Mouse (Mus musculus): ENCODE data around the gene Klri1. TPM values are rescaled to one million over a fixed set of nuclear protein-coding genes. Genes with fewer than 3 reads are reported as not detected.

The Klri1 gene
- not detected in 2 replicates for polyA plus RNA-seq (2014; fragmentation: Nextera tagmentation; extraction: Ambion mirVana)

DNA sequence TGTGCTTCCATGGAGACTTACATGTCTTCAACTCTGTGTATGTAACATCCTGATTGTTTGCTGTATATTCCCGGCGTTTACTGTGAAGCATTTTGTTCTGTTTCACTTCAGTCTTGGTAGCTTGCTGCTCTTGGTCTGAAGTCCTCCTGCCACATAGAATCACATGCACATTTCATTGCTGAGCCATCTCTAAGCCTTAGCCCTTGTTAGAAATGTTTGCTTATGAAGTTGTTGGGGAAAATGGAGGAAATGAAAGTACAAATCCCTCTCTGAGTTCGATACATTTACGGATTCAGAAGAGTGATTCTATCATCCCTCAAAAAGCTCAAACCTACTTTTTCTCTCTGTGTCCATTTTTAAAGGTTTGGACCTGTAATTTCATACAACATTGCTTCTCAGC is at the start of gene Klri1:
Gene Klri1, minus strand, starts transcription at position 101 of the 400 bp plus-strand sequence.
- ATAC-seq (ENCODE audit: low read depth) (no peak), DNase-seq (ENCODE audit: low spot score) (no peak)
- no peak within 1 kb of the TSS for H3K4me2 ChIP-seq (ENCODE audit: low read depth, low read length)
- no peak within 1 kb of the TSS for H3K4me3 ChIP-seq (ENCODE audit: low read depth, low read length)
- no peak within 1 kb of the TSS for H3K9ac ChIP-seq (ENCODE audit: low read depth, low read length)
- H3K27me3 ChIP-seq (replicated peaks; ENCODE audit: control insufficient read depth, insufficient read depth, low read length): no peaks in the 10 kb centered on the region
- H3K27ac ChIP-seq (replicated peaks; ENCODE audit: low read depth, low read length): no peak within 1 kb of the TSS
- no peaks in the 10 kb centered on the region for H3K9me3 ChIP-seq (ENCODE audit: control insufficient read depth, low read length)
- no peaks in the 10 kb centered on the region for H3K36me3 ChIP-seq (ENCODE audit: control insufficient read depth, insufficient read depth, low read length)
- WGBS: 91% methylated on average over 4 of the region's 4 CpGs
- H3K4me1 ChIP-seq (ENCODE audit: control insufficient read depth, insufficient read depth, low read length): no peaks in the 10 kb centered on the region

DNA sequence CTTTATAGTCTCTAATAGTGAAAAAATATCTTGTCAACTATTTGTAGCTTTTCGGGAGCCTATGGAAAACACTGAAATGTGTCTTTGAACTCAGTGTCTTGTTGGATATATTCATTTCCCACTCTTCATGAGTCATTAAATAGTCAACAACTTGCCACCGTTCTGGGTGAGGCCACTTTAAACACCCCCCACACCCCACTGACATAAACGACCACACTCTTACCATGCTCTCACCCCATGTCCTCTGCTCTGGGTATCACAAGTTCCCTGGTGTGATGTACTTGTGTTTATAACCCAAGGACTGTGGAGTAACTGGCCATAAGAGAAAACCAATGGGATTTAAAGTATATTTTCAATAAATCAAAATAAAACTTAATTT is 30.7 kb upstream of the Klri1 start:
- Histone ChIP-seq H3K27me3 (replicated peaks; ENCODE audit: control insufficient read depth, insufficient read depth, low read length) (no peaks in the 10 kb centered on the region), H3K27ac (replicated peaks; ENCODE audit: low read depth, low read length) (no peak overlapping the region), H3K36me3 (ENCODE audit: control insufficient read depth, insufficient read depth, low read length) (no peaks in the 10 kb centered on the region), H3K9me3 (ENCODE audit: control insufficient read depth, low read length) (no peaks in the 10 kb centered on the region; the same call in 1 of the 2 replicates), H3K4me3 (ENCODE audit: low read depth, low read length) (no peak overlapping the region), H3K9ac (ENCODE audit: low read depth, low read length) (no peak overlapping the region), H3K4me1 (ENCODE audit: control insufficient read depth, insufficient read depth, low read length) (no peaks in the 10 kb centered on the region), H3K4me2 (ENCODE audit: low read depth, low read length) (no peak overlapping the region)
- DNase-seq (ENCODE audit: low spot score): no peak
- WGBS: 79% methylated on average over 3 of the region's 3 CpGs
- no peak for ATAC-seq (ENCODE audit: low read depth)

DNA sequence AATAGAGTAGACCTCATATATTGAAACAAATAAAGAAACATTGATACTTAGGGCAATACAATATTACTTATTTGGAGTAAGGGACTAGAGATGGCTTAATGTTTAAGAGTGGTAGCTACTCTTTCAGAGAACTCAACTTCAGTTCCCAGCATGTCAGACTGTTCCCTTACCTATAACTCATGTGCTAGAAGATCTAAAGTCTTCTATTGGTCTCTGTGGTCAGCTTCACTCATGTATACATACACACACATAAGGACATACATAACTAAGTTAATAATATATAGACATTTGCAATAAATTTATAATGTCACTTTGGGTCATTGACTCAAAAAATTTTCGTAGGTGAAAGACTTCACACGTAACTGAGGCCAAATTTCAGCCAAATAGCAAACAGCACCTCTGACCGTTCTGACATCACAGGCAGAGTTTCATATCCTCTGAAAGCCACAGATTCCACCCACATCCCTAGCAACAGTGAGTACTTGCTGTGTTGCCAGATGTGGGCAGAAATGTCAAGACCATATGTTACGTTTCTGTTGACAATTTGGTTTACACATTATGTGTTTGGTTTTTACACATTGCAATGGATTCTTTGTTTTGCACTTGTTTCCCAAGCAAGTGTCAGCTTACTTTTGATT is 30.2 kb upstream of the Klri1 start:
- no peaks in the 10 kb centered on the region for H3K36me3 ChIP-seq (ENCODE audit: control insufficient read depth, insufficient read depth, low read length)
- H3K4me3 ChIP-seq (ENCODE audit: low read depth, low read length): no peak overlapping the region
- no peak overlapping the region for H3K4me2 ChIP-seq (ENCODE audit: low read depth, low read length)
- no peak for DNase-seq (ENCODE audit: low spot score)
- 75% methylated on average over 4 of the region's 4 CpGs for WGBS
- no peak overlapping the region for H3K27ac ChIP-seq (replicated peaks; ENCODE audit: low read depth, low read length)
- no peak overlapping the region for H3K9ac ChIP-seq (ENCODE audit: low read depth, low read length)
- H3K27me3 ChIP-seq (replicated peaks; ENCODE audit: control insufficient read depth, insufficient read depth, low read length): no peaks in the 10 kb centered on the region
- ATAC-seq (ENCODE audit: low read depth): no peak
- H3K4me1 ChIP-seq (ENCODE audit: control insufficient read depth, insufficient read depth, low read length): no peaks in the 10 kb centered on the region
- no peaks in the 10 kb centered on the region; the same call in 1 of the 2 replicates for H3K9me3 ChIP-seq (ENCODE audit: control insufficient read depth, low read length)

- DNase-seq (ENCODE audit: low spot score): no peak
- ATAC-seq (ENCODE audit: low read depth): no peak
- H3K27ac ChIP-seq (replicated peaks; ENCODE audit: low read depth, low read length): no peak overlapping the region
- no peak overlapping the region for H3K9ac ChIP-seq (ENCODE audit: low read depth, low read length)
- H3K27me3 ChIP-seq (replicated peaks; ENCODE audit: control insufficient read depth, insufficient read depth, low read length): no peaks in the 10 kb centered on the region
- no peak overlapping the region for H3K4me2 ChIP-seq (ENCODE audit: low read depth, low read length)
- H3K9me3 ChIP-seq (ENCODE audit: control insufficient read depth, low read length): no peaks in the 10 kb centered on the region; the same call in 1 of the 2 replicates
- no peaks in the 10 kb centered on the region for H3K36me3 ChIP-seq (ENCODE audit: control insufficient read depth, insufficient read depth, low read length)
- H3K4me3 ChIP-seq (ENCODE audit: low read depth, low read length): no peak overlapping the region
- 50% methylated on average over 3 of the region's 3 CpGs for WGBS
- H3K4me1 ChIP-seq (ENCODE audit: control insufficient read depth, insufficient read depth, low read length): no peaks in the 10 kb centered on the region
Measured at GRCm38 (mm10) chr6:129746151-129746550, 29.2 kb upstream of the Klri1 start.

DNA sequence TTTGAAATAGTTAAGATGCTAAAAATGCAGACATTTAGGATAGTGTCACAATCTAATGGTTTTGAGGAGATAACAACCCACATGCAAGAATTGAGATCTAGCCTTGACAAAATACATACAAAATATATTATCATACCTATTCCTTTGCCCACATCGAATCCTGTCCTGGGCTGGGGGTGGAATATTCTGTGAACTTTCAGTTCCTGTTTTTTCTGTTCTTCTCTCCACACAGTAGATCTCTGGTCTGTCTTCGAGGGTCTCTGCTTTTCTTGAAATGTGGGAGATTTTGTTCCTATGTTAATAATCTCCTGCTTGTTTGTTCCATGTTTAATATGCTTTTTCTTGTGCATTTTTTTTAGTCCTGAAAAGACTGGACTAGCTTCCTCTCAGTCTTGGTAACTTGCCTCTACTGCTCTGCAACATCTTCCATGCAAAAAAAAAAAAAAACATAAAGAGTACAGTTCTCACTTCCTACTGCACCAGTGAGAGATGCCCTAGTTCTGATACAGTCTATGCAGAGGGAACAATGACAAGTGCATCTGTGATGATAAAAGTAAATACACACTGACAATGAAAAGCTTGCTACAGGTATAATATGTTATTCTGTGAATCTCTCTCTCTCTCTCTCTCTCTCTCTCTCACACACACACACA is 23.3 kb upstream of the Klri1 start, which contains the start of gene Klri2:
Gene Klri2, minus strand, starts transcription at position 416 of the 653 bp plus-strand sequence.
- H3K27ac ChIP-seq (replicated peaks; ENCODE audit: low read depth, low read length): no peak within 1 kb of the TSS
- no peak within 1 kb of the TSS for H3K4me2 ChIP-seq (ENCODE audit: low read depth, low read length)
- no peak within 1 kb of the TSS for H3K9ac ChIP-seq (ENCODE audit: low read depth, low read length)
- ATAC-seq (ENCODE audit: low read depth) (no peak), DNase-seq (ENCODE audit: low spot score) (no peak)
- H3K36me3 ChIP-seq (ENCODE audit: control insufficient read depth, insufficient read depth, low read length): no peaks in the 10 kb centered on the region
- H3K9me3 ChIP-seq (ENCODE audit: control insufficient read depth, low read length): no peaks in the 10 kb centered on the region
- H3K27me3 ChIP-seq (replicated peaks; ENCODE audit: control insufficient read depth, insufficient read depth, low read length): no peaks in the 10 kb centered on the region
- no peak within 1 kb of the TSS for H3K4me3 ChIP-seq (ENCODE audit: low read depth, low read length)
- 77% methylated on average over 2 of the region's 2 CpGs for whole genome bisulfite sequencing
- H3K4me1 ChIP-seq (ENCODE audit: control insufficient read depth, insufficient read depth, low read length): no peaks in the 10 kb centered on the region

GRCm38 (mm10) chr6:129736414-129736813 is 19.5 kb upstream of the Klri1 start:
- DNase-seq (ENCODE audit: low spot score): no peak
- no peaks in the 10 kb centered on the region for H3K9me3 ChIP-seq (ENCODE audit: control insufficient read depth, low read length)
- H3K4me1 ChIP-seq (ENCODE audit: control insufficient read depth, insufficient read depth, low read length): no peaks in the 10 kb centered on the region
- ATAC-seq (ENCODE audit: low read depth): no peak
- H3K27me3 ChIP-seq (replicated peaks; ENCODE audit: control insufficient read depth, insufficient read depth, low read length): no peaks in the 10 kb centered on the region
- H3K9ac ChIP-seq (ENCODE audit: low read depth, low read length): no peak overlapping the region
- H3K4me3 ChIP-seq (ENCODE audit: low read depth, low read length): no peak overlapping the region
- H3K36me3 ChIP-seq (ENCODE audit: control insufficient read depth, insufficient read depth, low read length): no peaks in the 10 kb centered on the region
- no peak overlapping the region for H3K4me2 ChIP-seq (ENCODE audit: low read depth, low read length)
- H3K27ac ChIP-seq (replicated peaks; ENCODE audit: low read depth, low read length): no peak overlapping the region

DNA sequence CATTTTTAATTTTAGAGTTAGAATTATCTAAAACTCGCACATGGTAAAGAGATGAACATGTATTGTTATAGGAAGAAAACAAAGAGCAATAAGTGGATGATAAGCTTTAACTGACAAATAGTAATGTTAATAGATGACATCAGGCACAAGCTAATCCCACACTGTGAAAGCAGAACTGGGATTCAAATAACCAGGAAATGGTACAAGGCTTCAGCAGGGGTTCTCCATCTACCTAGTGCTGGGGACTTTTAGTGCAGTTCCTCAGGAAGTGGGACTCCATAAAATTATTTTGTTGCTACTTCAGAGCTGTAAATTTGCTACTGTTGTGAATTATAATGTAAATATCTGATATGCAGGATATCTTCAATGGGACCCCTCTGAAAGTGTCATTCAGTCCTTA is 10.3 kb upstream of the Klri1 start:
- ATAC-seq (ENCODE audit: low read depth) (no peak), DNase-seq (ENCODE audit: low spot score) (no peak)
- no peak overlapping the region for H3K27ac ChIP-seq (replicated peaks; ENCODE audit: low read depth, low read length)
- H3K4me3 ChIP-seq (ENCODE audit: low read depth, low read length): no peak overlapping the region
- H3K9ac ChIP-seq (ENCODE audit: low read depth, low read length): no peak overlapping the region
- H3K36me3 ChIP-seq (ENCODE audit: control insufficient read depth, insufficient read depth, low read length): no peaks in the 10 kb centered on the region
- H3K4me2 ChIP-seq (ENCODE audit: low read depth, low read length): no peak overlapping the region
- 82% methylated on average over 1 of the region's 1 CpGs for WGBS
- no peaks in the 10 kb centered on the region for H3K9me3 ChIP-seq (ENCODE audit: control insufficient read depth, low read length)
- H3K27me3 ChIP-seq (replicated peaks; ENCODE audit: control insufficient read depth, insufficient read depth, low read length): no peaks in the 10 kb centered on the region
- H3K4me1 ChIP-seq (ENCODE audit: control insufficient read depth, insufficient read depth, low read length): no peaks in the 10 kb centered on the region

DNA sequence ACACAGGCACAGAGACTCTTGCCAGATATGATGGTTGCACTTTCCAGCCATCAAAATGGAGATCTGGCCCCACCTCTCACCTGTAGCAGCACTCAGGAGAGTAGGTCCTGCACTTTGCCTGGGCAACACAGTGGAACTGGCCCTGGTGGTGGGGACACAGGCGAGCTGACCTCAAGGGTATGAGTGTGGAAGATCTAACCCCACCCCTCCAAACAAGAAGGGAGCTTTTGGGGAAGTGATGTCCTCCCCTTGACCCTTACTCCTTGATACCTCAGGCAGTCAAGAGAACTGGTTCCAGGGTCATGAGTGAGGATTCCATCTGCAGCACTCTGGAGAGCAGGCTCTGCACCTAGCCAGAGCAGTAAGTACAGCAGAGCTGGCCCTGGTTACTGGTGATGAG is 4.5 kb upstream of the Klri1 start:
- Histone ChIP-seq H3K4me2 (ENCODE audit: low read depth, low read length) (no peak overlapping the region), H3K9me3 (ENCODE audit: control insufficient read depth, low read length) (no peaks in the 10 kb centered on the region), H3K4me1 (ENCODE audit: control insufficient read depth, insufficient read depth, low read length) (no peaks in the 10 kb centered on the region), H3K27me3 (replicated peaks; ENCODE audit: control insufficient read depth, insufficient read depth, low read length) (no peaks in the 10 kb centered on the region), H3K9ac (ENCODE audit: low read depth, low read length) (no peak overlapping the region), H3K27ac (replicated peaks; ENCODE audit: low read depth, low read length) (no peak overlapping the region), H3K36me3 (ENCODE audit: control insufficient read depth, insufficient read depth, low read length) (no peaks in the 10 kb centered on the region), H3K4me3 (ENCODE audit: low read depth, low read length) (no peak overlapping the region)
- DNase-seq (ENCODE audit: low spot score) (no peak), ATAC-seq (ENCODE audit: low read depth) (no peak)
- WGBS: 53% methylated on average over 1 of the region's 1 CpGs

GRCm38 (mm10) chr6:129720487-129720886 is 3.6 kb upstream of the Klri1 start:
- no peak for ATAC-seq (ENCODE audit: low read depth)
- H3K9ac ChIP-seq (ENCODE audit: low read depth, low read length): no peak overlapping the region
- no peaks in the 10 kb centered on the region for H3K9me3 ChIP-seq (ENCODE audit: control insufficient read depth, low read length)
- H3K4me1 ChIP-seq (ENCODE audit: control insufficient read depth, insufficient read depth, low read length): no peaks in the 10 kb centered on the region
- 35% methylated on average over 3 of the region's 3 CpGs for WGBS
- H3K4me2 ChIP-seq (ENCODE audit: low read depth, low read length): no peak overlapping the region
- no peak for DNase-seq (ENCODE audit: low spot score)
- H3K27me3 ChIP-seq (replicated peaks; ENCODE audit: control insufficient read depth, insufficient read depth, low read length): no peaks in the 10 kb centered on the region
- no peak overlapping the region for H3K27ac ChIP-seq (replicated peaks; ENCODE audit: low read depth, low read length)
- H3K4me3 ChIP-seq (ENCODE audit: low read depth, low read length): no peak overlapping the region
- H3K36me3 ChIP-seq (ENCODE audit: control insufficient read depth, insufficient read depth, low read length): no peaks in the 10 kb centered on the region

Measured in embryonic facial prominence, embryonic 14.5 days (tissue).